Mouse (Mus musculus): ENCODE results near the gene Recql. TPM values are rescaled to one million over a fixed set of nuclear protein-coding genes. Genes with fewer than 3 reads are reported as not detected.

The Recql gene
- 10 to 100 TPM; 37.2 to 60.4 TPM for polyA plus RNA-seq (2017; shearing (Covaris generic))

GRCm38 (mm10) chr6:142387011-142387754, at the start of gene Recql, which contains the start of gene Golt1b:
Gene Recql, minus strand, starts transcription at chr6:142387087.
Gene Golt1b, plus strand, starts transcription at chr6:142387221.
- ATAC-seq: peak; percentile 95

DNA sequence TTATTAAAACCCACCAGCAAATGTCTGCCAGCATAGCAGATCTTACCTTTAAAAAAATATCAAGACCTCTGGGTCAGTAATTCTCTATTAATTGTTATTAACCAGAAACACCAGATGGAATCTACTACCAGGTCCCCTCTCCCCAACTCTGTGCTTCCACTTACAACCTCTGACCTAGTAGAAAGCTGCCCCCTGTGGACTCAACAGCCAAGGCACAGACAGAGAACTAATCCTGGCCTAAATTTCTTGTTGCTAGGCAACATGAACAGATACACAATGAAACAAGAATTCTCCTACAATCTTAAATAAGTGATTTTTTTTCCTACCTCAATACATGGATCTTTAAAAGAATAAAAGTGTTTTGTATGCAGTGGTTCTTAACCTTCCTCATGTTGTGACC, 42.2 kb upstream of the Recql start:
- no peak for ATAC-seq

DNA sequence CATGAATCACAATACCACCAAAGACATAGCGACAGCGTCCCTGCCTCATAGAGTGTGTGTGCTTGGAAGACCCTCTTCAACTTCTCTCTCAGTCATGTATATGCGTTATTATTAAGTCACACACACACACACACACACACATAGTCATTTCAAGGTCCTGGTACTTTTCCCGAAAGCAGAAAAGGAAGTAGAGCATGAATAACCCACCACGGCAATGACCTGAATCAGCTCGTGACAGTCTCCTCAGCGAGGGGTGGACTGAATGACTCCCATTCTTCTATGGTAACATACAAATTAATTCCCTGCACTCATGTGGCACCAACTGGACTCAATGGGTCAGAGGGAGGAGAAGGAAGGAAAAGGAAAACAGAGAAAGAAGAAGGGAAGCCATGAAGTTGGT, 38.1 kb upstream of the Recql start:
- no peak for ATAC-seq

GRCm38 (mm10) chr6:142414597-142414996, 27.7 kb upstream of the Recql start:
- ATAC-seq: no peak

DNA sequence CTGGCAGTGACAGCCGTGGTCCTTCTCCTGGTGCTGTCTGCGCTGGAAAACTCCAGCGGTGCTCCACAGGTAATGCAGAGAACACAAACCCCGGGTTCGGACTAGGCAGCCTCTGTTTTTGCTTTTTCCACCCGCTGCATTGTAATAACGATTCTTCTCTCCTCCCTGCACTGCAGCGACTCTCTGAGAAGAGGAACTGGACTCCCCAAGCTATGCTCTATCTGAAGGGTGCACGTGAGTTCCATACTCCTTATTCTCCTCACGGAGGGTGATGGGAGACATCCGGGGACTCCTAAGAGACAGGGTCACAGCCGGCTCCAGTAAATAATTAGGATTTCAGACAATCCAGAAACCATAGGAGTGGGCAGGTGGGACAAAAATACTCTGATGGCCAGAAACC, 27.0 kb upstream of the Recql start:
- ATAC-seq: no peak

DNA sequence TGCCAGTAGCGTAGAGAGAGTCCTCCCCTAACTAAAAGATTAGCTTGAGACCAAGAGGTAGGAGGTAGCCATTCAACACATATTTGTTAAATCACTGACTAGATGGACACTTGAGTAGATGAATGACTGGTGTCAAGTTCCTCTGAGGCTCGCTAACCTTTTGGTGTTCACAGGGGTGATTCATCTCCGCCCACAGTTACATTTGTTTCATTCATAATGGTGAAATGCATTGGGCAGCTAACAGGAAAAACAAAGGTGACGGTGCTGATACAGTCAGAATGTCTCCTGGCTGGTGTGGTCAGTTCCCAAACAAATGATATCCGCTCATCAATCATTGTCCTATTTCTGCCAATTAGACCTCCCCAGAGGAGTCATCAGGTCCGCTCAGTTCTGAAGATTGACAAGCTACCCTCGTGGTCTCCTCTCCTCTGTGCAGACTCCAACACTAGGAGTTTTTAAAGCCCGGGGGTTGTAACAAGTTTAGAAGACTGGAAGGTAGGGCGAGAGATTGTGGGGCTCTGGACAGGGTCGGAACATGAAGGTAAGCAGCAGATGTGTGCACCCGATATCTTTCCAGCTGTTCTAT, 26.1 kb upstream of the Recql start, which contains the start of gene Spx:
Gene Spx, plus strand, starts transcription at position 536 of the 586 bp plus-strand sequence.
- ATAC-seq: no peak

- ATAC-seq: no peak
These were observed 24.3 kb upstream of the Recql start for GRCm38 (mm10) chr6:142411140-142411539.

- no peak for ATAC-seq
These were observed 8.9 kb upstream of the Recql start for GRCm38 (mm10) chr6:142395756-142396155.

DNA sequence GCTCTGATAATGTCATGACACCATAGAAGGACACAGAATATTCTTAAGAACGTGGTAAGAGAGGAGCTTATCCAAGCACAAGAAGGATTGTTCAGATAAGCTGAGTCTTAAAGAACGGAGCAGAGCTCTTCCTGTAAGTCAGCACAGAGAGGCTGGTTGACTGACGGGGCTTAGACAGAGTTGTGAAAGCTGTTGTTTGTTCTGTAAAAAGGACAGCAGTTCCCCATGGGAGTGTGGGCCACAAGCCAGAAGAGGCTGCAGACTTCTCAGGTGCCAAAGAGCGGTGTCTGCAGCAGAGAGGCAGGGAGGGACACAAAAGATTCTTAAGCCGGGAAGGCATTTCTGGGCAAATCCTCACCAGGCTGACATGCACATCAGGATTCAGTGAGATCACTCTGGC, 7.8 kb upstream of the Recql start:
- ATAC-seq: no peak

DNA sequence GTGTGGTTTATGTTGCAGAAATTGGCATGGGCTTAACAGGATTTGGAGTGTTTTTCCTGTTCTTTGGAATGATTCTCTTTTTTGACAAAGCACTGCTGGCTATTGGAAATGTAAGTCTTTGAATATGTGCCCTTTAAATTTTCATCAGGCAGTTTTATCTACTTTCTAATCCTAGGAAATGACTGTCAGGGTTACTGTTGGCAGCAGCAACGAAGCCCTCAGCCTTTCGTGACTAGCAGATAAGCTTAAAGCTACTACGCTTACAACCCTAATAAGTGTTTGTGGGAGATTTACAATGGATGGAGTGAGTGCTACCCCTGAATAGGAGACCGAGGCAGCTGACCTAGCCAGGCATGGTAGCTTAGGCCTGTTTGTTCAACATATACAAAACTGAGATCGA, 5.4 kb upstream of the Recql start:
- ATAC-seq: no peak

DNA sequence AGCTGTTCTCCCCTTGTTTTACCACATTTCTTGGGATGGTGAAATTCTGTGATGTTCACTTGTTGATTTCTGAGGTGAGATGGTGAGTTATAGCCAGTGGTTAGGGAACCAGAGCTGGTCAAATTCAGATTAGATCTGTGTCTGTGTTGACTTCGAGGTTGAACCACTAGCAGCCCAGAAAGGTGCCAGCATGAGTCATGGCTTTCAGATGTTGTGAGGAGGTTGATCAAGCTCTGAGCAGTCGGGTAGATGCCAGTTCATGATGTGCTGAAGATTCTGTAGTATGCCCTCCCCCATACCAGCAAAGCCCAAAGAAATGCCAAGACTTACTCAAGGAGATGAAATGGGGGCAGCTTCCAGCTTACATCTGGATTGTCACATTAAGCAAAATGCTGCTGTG, 2.2 kb upstream of the Recql start:
- no peak for ATAC-seq

- no peak for ATAC-seq
These were observed 926 bp upstream of the Recql start for GRCm38 (mm10) chr6:142387755-142388271.

GRCm38 (mm10) chr6:142386285-142387010, 439 bp downstream of the Recql start:
- ATAC-seq: peak; percentile 0

- no peak for ATAC-seq
These were observed 2.4 kb downstream of the Recql start for GRCm38 (mm10) chr6:142384521-142384920.

- ATAC-seq: no peak
These were observed 5.3 kb downstream of the Recql start for GRCm38 (mm10) chr6:142381615-142382014.

DNA sequence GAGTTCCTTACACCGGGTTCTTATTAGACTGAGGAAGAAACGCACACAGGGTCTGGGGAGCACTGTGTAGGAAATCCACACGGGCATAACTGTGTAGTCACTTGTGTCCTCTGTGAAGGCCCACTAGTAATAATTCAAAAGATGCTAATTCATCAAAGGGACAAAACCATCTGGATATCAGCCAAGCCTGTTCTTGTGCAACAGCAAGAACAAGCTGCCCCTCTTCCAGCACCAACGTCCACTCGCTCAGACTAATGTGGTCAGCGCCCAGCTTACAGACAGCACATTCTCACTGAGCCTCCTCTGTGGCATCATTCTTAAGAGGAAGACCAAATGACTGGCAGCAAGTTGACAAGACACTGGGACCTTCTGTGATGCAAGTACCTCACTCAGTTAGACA, 6.9 kb downstream of the Recql start:
- no peak for ATAC-seq

- ATAC-seq: no peak
These were observed 8.1 kb downstream of the Recql start for GRCm38 (mm10) chr6:142378576-142379330.

DNA sequence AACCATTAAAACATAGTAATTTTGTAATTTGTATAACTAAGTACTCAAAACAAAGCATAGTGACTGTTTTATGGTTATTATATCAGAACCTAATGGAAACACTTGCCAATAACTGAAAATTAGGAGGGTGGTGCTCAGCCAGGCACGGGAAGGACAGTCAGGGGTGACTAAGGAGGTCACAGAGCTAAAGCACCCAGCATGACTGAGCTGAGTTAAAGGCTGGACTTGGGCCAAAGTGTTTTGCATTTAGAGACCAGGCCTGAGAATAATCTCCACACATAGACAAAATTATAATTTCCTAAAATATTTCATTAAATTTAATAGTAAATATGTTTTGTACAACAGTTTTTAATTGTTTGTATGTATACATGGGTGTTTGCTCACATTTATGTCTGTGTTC, 9.8 kb downstream of the Recql start:
- ATAC-seq: no peak

- ATAC-seq: no peak
These were observed 17.3 kb downstream of the Recql start for GRCm38 (mm10) chr6:142369568-142369967.

DNA sequence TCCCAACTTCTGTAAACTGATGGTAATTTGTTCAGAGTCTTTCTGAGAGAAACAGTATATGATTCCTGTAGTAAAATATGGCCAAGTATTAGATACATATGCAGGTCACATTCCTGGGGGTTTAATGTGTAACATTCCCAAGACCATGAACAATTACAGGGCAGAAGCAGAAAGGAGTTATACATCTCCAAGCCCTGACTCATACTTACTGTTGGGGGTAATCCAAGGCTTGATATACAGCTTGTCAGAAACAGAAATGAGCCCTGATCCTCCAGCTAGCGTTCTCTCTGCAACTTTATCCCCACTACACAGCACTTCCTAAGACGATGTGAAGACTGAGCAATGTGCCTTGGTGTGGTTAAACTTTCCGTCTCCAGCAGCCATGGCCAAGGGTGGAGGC, 19.3 kb downstream of the Recql start:
- no peak for ATAC-seq

GRCm38 (mm10) chr6:142366473-142367018, 20.3 kb downstream of the Recql start:
- no peak for ATAC-seq

GRCm38 (mm10) chr6:142365742-142366472, 21.0 kb downstream of the Recql start:
- no peak for ATAC-seq

Data from activated CD4-positive, CD25-positive, alpha-beta regulatory T cell, adult 4 months (primary cell).